Mouse (Mus musculus) brown adipose tissue, adult 24 weeks (tissue): ENCODE data around the gene Naif1. TPM values are rescaled to one million over a fixed set of nuclear protein-coding genes. Genes with fewer than 3 reads are reported as not detected.

Experiments used
- H3K27ac ChIP-seq: fragments of 200-500 bp; replicated peaks from 2 replicates; pipeline ENCODE4 v1.5.1; 2012; ENCODE audit warnings: low read depth, mild to moderate bottlenecking, low read length
- H3K4me1 ChIP-seq: fragments of 200-500 bp; 2 replicates; pipeline ENCODE4 v1.6.1; 2012; ENCODE audit warnings: low read length, mixed read lengths; ENCODE audit not compliant: control insufficient read depth, insufficient read depth, insufficient read length
- H3K4me3 ChIP-seq: fragments of 200-500 bp; 2 replicates; pipeline ENCODE4 v1.5.1; 2012; ENCODE audit warnings: low read depth, mild to moderate bottlenecking, low read length, moderate library complexity; ENCODE audit not compliant: insufficient read depth
- polyA plus RNA-seq: library from polyadenylated mRNA; stranded (reverse); fragments of >200 nt; gene quantifications from 2 replicates; pipeline ENCODE4 v1.2.4, GENCODE M21; 2012; ENCODE audit not compliant: missing spikeins, insufficient read depth, insufficient read length

Gene Naif1
- polyA plus RNA-seq, 1 experiment = 2.1 TPM

DNA sequence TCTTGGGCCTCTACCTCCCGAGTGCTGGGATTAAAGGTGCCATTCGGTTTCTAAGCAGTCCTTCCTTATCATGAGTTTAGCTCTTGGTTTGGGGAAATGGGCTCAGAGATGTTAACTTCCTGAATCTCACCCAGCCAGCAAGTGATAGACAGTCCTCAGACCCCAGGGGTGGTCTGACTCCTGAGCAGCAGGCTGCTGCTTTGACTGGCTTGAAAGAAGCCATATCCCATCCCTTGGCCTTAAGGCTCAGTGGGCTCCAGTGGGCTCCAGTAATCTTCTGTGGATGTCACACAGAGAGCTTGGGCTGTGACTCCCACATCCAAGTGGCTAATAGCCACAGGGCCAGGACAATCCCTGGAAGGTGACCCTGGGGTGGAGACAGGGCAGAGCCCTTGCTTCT is 44.3 kb downstream of the Naif1 start:
- Histone ChIP-seq H3K4me3 (no peak overlapping the region), H3K27ac (peak overlapping the region; percentile 60), H3K4me1 (peaks cover 9% of the 10 kb centered on the region)

DNA sequence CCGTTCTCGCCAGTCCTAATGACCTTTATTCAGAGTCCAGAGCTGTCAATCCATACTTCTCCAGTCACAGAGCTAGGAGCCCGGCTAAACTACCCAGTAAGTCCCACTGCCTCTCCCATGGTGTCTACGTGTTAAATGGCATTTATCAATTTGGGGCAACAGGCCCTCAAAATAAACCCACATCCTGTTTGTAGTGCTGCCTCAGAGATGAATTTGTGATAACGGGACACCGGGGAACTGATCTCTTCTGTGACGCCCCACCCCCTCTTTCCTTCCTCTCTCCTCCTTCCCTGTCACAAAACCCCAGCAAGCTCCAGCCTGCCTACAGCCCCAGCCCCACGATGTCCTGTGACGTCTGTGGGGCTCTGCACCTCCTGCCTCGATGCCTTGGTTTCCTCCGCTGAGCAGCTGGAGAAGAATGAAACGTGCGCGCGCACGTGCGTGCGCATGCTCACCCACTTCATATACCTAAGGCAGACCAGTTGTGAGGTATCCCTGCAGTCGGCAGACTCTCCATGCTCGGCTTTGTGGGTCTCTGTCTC is 45.0 kb downstream of the Naif1 start:
- H3K4me1 ChIP-seq = peaks cover 9% of the 10 kb centered on the region
- peak overlapping the region; percentile 60 for H3K27ac ChIP-seq
- peak overlapping the region; percentile 22; the same call in 1 of the 2 replicates for H3K4me3 ChIP-seq

DNA sequence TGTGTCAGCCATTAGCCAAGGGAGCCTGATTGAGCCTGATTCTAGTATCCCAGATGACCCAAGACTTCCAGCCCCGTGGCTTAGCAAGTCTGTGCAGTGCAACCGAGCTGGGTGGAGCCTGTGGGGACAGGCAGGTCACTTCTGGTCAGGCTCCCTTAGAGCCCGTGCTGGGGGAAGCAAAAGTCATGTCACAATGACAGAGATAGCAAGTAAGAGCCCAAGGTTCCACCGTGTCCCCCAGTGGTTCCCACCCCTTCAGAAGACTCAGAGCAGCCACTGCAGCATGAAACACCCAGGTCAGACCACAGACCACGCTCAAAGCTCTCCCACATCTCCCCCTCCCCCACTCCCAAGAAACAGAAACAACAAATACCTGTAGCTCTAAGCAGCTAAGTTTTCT is 45.9 kb downstream of the Naif1 start:
- no peak overlapping the region for H3K27ac ChIP-seq
- peaks cover 9% of the 10 kb centered on the region for H3K4me1 ChIP-seq
- H3K4me3 ChIP-seq = no peak overlapping the region

DNA sequence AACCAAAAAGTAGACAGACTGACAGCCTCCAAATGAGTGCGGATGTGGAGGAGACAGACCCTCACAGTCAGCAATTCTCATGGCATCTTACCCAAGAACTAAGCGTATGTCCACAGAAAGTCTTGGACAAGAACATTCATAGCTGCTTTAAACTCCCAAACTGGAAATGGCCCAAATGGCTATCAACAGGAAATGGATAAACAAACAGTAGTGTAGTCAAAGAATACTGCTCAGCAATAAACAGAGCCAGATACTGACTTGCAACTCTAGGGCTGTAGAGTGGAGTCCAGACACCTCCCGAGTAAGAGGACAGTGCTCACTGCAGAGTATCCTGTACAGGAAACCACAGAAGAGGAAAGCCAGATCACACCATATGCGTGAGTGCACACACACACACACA is 49.1 kb downstream of the Naif1 start:
- H3K4me3 ChIP-seq = no peak overlapping the region
- H3K27ac ChIP-seq = no peak overlapping the region
- peaks cover 9% of the 10 kb centered on the region for H3K4me1 ChIP-seq

DNA sequence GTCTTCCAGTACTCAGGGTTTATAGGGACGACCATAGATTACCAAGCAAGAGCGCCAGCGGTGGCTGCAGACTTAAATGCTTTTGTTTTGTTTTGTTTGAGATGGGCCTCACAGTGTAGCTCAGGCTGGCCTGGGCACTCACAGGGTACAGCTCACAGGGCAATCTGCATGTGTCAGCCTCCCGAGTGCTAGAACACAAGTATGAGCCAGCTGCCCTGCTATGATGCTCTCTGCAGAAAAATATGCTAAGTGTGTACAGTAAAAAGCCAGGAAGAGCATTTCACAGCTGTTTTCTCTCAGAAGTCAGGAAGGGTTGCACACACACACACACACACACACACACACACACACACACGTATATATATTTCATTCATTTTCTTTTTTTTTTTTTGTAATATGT is 50.2 kb downstream of the Naif1 start:
- peaks cover 3% of the 10 kb centered on the region; the same call in 1 of the 2 replicates for H3K4me1 ChIP-seq
- no peak overlapping the region for H3K4me3 ChIP-seq
- no peak overlapping the region for H3K27ac ChIP-seq

DNA sequence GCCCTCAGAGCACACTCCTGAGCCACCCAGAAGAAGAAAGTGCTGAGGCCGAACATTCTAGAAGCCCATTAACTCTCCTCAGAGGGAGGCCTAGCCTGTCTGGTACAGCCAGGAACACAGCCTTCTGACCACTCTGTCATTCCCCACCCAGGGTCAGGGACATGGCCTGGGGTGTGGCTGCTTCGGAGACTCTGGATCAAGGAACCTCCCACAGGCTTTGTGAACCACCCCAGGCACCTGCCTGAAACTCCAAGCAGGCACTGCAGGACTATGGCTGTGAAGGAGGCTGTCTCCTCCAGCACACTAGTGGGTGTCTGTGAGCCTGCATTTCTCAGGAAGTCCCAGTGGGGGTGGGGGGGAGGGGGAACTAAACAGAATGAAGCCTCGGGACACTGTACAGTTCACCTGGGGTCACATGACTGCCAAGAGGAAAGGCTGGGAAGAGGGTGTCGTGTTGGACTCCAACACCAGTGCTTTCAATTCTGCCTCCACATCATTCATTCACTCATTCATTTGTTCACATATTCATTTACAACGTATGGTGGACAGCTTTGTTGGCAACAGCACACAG is 51.6 kb downstream of the Naif1 start:
- Histone ChIP-seq H3K27ac (no peak overlapping the region), H3K4me1 (peaks cover 2% of the 10 kb centered on the region; the same call in 1 of the 2 replicates), H3K4me3 (no peak overlapping the region)

DNA sequence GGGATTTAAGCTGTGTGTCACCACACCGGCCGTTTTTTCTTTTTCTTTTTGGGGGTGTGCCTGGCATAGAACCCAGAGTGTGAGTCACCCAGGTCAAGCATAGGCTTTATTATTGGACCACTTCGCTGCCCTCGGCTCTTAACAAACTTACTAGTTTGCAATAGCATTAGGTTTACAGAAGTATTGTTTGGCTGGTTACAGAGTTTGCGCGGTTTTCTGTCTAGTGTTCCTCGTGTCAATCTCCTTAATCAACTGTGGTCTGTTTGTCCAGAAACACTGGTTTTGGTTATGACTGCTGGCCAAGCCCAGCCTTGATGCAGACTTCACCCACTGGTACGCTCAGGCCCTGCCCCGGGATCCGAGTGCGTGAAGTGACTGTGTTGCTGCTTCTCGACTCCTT is 52.6 kb downstream of the Naif1 start:
- Histone ChIP-seq H3K27ac (no peak overlapping the region), H3K4me3 (no peak overlapping the region), H3K4me1 (peaks cover 9% of the 10 kb centered on the region; the same call in 1 of the 2 replicates)

DNA sequence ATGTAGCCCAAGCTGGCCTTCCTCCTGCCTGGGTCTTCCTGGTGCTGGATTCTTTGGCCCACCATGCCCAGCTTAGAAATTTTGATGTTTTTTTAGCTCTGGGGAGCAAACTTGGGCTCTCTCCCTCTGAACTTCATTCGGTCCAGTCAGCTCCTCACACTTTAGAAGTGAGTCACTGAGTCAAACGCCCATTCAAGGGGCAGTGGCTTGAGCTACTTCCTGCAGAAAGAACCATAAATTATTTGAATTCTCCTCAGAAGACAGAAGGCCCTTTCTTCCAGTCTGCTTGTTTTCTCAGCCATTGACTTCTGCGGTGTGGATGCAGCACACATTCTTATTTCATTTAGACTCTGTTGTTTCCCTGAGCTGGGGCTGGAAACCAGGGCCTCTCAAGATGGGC is 53.3 kb downstream of the Naif1 start:
- no peak overlapping the region for H3K27ac ChIP-seq
- peaks cover 14% of the 10 kb centered on the region; the same call in 1 of the 2 replicates for H3K4me1 ChIP-seq
- H3K4me3 ChIP-seq = no peak overlapping the region

DNA sequence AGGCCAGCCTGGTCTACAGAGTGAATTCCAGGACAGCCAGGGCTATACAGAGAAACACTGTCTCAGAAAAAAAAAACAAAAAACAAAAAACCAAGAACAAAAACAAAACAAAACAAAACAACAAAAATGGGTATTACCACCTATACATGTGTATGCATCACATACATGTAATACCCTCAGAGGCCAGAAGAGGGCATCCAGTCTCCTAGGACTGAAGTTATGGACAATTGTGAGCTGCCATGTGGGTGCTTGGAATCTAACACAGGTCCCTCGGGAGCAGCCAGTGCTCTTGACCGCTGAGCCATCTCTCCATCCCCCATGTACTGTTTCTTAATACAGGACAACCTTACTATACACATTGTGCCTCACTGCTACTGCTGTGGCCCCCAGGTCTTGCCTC is 55.3 kb downstream of the Naif1 start:
- Histone ChIP-seq H3K4me3 (no peak overlapping the region), H3K27ac (peak overlapping the region; percentile 36; the same call in 1 of the 2 replicates), H3K4me1 (peaks cover 29% of the 10 kb centered on the region; the same call in 1 of the 2 replicates)

Other genes with a start within 250 kb of the Naif1 start
- 23.7 and 25.1 TPM in 2 replicates for gene Pomt1, start 213.9 kb upstream of the Naif1 start, polyA plus RNA-seq
- gene Uck1, start 190.3 kb upstream of the Naif1 start, polyA plus RNA-seq = 292 and 332 TPM in 2 replicates
- gene Golga2, start 163.1 kb upstream of the Naif1 start, polyA plus RNA-seq = 51.9 and 57.6 TPM in 2 replicates
- gene Swi5, start 162.4 kb upstream of the Naif1 start, polyA plus RNA-seq = 679 and 786 TPM in 2 replicates
- 18.7 and 22.4 TPM in 2 replicates for gene Ciz1, start 98.1 kb upstream of the Naif1 start, polyA plus RNA-seq
- gene Dnm1, start 97.1 kb upstream of the Naif1 start, polyA plus RNA-seq = 2.6 and 7.4 TPM in 2 replicates
- 296 and 402 TPM in 2 replicates for gene 1110008P14Rik, start 68.5 kb upstream of the Naif1 start, polyA plus RNA-seq
- 2.7 TPM in 1 of 2 replicates, not detected in the other for gene Lcn2, start 62.2 kb upstream of the Naif1 start, polyA plus RNA-seq
- 87.7 and 101 TPM in 2 replicates for gene Ptges2, start 54.6 kb upstream of the Naif1 start, polyA plus RNA-seq
- 9.2 and 11.0 TPM in 2 replicates for gene Slc25a25, start 988 bp downstream of the Naif1 start, polyA plus RNA-seq
- gene Fam102a, start 84.9 kb downstream of the Naif1 start, polyA plus RNA-seq = 6.3 and 15.4 TPM in 2 replicates
- gene Dpm2, start 120.4 kb downstream of the Naif1 start, polyA plus RNA-seq = 31.2 and 37.5 TPM in 2 replicates
- gene Pip5kl1, start 124.3 kb downstream of the Naif1 start, polyA plus RNA-seq = not detected in 2 replicates
- not detected in 2 replicates for gene 9430097D07Rik, start 125.2 kb downstream of the Naif1 start, polyA plus RNA-seq
- gene St6galnac4, start 136.6 kb downstream of the Naif1 start, polyA plus RNA-seq = 2.4 and 3.0 TPM in 2 replicates
- gene St6galnac6, start 149.3 kb downstream of the Naif1 start, polyA plus RNA-seq = 79.5 and 87.3 TPM in 2 replicates
- 87.5 and 109 TPM in 2 replicates for gene Ak1, start 171.3 kb downstream of the Naif1 start, polyA plus RNA-seq
- gene Eng, start 196.1 kb downstream of the Naif1 start, polyA plus RNA-seq = 22.4 and 28.7 TPM in 2 replicates